Mouse (Mus musculus): ENCODE results near the gene Ccdc188. TPM values are rescaled to one million over a fixed set of nuclear protein-coding genes. Genes with fewer than 3 reads are reported as not detected.
A peak's percentile ranks its signal among the peaks of the same experiment; 100 is the strongest.

The Ccdc188 gene
- polyA plus RNA-seq, 1 experiment from 2014 or later, result not detected

GRCm38 (mm10) chr16:18236676-18237501 lies 19.2 kb downstream of the Ccdc188 start:
- Histone ChIP-seq H3K27ac (0 out of 2 replicates have a peak overlapping the region, but pooled peaks have one; percentile 89), H3K36me3 (peaks cover 38% of the 10 kb centered on the region), H3K27me3 (no peaks in the 10 kb centered on the region), H3K9me3 (no peaks in the 10 kb centered on the region), H3K4me1 (peaks cover 20% of the 10 kb centered on the region), H3K9ac (no peak overlapping the region), H3K4me3 (no peak overlapping the region), H3K4me2 (replicated peaks) (no peak overlapping the region)
- WGBS, result 78% methylated on average over 7 of the region's 7 CpGs
- ATAC-seq (ENCODE audit: insufficient number of reproducible peaks, insufficient read depth, low FRiP score, low TSS enrichment), result no peak

DNA sequence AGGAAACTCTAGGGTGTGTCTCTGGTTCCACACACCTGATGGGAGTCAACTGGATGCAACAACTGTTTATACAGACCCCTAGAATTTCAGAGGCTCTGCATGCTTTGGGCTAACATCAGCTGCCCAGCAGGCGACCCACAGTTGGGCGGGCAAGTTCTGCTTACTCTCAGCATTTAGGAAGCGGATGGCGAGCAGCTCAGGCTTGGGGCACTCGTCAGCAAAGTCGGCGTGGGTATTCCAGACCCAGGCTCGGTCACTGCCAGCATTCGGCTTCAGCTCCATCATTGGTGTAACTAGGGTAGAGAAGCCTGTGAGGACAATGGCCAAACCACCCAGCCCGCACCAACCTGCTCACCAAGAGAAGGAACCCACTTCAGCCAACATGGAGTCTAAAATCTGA lies 23.9 kb downstream of the Ccdc188 start:
- no peak overlapping the region for H3K4me3 ChIP-seq
- no peak overlapping the region for H3K27ac ChIP-seq
- H3K27me3 ChIP-seq, result no peaks in the 10 kb centered on the region
- H3K36me3 ChIP-seq, result peaks cover 85% of the 10 kb centered on the region
- ATAC-seq (ENCODE audit: insufficient number of reproducible peaks, insufficient read depth, low FRiP score, low TSS enrichment), result no peak
- no peak overlapping the region for H3K4me2 ChIP-seq (replicated peaks)
- WGBS, result 95% methylated on average over 10 of the region's 10 CpGs
- no peaks in the 10 kb centered on the region for H3K9me3 ChIP-seq
- peaks cover 4% of the 10 kb centered on the region; the same call in 1 of the 2 replicates for H3K4me1 ChIP-seq
- no peak overlapping the region for H3K9ac ChIP-seq

DNA sequence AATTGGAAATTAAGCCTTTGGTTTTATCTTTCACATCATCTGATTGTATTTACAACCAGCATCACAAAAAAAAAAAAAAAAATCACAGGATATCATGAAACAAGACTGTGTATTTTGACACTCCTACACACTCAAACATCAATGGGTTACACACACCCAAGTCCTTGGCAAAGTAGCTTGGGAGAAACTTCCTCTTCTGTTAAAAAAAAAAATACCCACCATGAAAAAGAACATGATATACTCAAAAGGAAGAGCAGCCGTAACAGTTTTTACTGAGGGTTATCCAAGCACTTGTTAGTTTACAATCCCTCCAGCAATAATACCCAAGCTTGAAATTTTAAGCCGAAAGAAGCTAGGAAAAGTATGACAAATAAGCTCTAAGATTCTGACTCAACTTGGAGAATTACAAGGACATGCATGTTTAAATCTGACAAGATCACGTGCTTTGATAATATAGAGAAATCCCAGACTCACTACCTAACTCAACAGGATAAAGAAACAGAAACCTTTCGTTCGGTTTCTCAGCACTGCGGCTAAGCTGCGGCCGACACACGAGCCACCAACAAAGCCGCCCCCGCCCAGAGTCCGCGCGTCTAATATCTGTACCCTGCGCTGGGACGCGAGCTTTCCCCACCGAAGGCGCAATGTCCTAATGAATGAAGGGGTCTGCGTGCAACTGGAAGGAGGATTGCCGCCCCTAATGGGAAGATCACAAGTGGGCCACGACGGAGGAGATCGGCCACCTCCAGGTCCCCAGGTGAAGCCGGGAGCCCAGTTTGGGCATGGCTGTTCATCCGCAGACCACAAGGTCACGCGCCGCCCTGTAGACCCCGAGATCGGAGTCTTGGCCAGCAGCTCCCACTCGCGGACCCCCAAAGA lies 30.1 kb downstream of the Ccdc188 start:
- Histone ChIP-seq H3K36me3 (peaks cover 67% of the 10 kb centered on the region), H3K4me2 (replicated peaks) (peak overlapping the region; percentile 77), H3K4me3 (peak overlapping the region; percentile 84), H3K4me1 (peaks cover 32% of the 10 kb centered on the region), H3K9ac (peak overlapping the region; percentile 86), H3K27ac (peak overlapping the region; percentile 92), H3K9me3 (no peaks in the 10 kb centered on the region), H3K27me3 (no peaks in the 10 kb centered on the region)
- no peak for ATAC-seq (ENCODE audit: insufficient number of reproducible peaks, insufficient read depth, low FRiP score, low TSS enrichment)
- WGBS, result under 1% methylated on average over 33 of the region's 33 CpGs

GRCm38 (mm10) chr16:18248433-18249363 lies 31.0 kb downstream of the Ccdc188 start, which contains the start of the genes Trmt2a and Ranbp1:
Gene Trmt2a, plus strand, starts transcription at chr16:18248679.
Gene Ranbp1, minus strand, starts transcription at chr16:18248732.
- peak within 1 kb of the TSS; percentile 92 for H3K27ac ChIP-seq
- peak within 1 kb of the TSS; percentile 86 for H3K9ac ChIP-seq
- no peaks in the 10 kb centered on the region for H3K27me3 ChIP-seq
- WGBS, result under 1% methylated on average over 102 of the region's 102 CpGs
- peaks cover 32% of the 10 kb centered on the region for H3K4me1 ChIP-seq
- H3K36me3 ChIP-seq, result peaks cover 67% of the 10 kb centered on the region
- no peaks in the 10 kb centered on the region for H3K9me3 ChIP-seq
- peak; percentile 95 for ATAC-seq (ENCODE audit: insufficient number of reproducible peaks, insufficient read depth, low FRiP score, low TSS enrichment)
- H3K4me2 ChIP-seq (replicated peaks), result peak within 1 kb of the TSS; percentile 77
- H3K4me3 ChIP-seq, result peak within 1 kb of the TSS; percentile 84

DNA sequence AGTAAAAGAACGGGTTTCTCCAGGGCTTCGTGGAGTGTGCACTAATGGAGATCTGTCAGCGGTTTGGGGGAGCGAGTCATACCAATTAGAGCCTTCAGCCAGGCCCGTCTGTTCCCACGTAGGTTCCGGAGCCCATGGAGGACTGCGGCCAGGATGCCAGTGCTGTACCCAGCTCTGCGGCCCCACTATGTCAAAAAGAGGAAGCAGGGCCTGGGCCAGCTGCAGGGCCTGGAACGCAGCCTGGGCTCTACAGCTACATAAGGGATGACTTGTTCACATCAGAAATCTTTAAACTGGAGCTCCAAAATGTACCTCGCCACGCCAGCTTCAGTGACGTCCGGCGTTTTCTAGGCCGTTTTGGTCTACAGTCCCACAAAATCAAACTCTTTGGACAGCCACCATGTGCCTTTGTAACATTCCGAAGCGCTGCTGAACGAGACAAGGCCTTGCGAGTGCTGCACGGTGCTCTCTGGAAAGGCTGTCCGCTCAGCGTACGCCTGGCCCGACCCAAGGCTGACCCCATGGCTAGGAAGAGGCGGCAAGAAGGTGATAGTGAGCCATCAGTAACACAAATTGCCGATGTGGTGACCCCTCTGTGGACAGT lies 31.8 kb downstream of the Ccdc188 start:
- Histone ChIP-seq H3K9ac (peak overlapping the region; percentile 86), H3K4me3 (peak overlapping the region; percentile 84), H3K27ac (peak overlapping the region; percentile 92), H3K4me1 (peaks cover 32% of the 10 kb centered on the region), H3K27me3 (no peaks in the 10 kb centered on the region), H3K4me2 (replicated peaks) (peak overlapping the region; percentile 77), H3K9me3 (no peaks in the 10 kb centered on the region), H3K36me3 (peaks cover 67% of the 10 kb centered on the region)
- ATAC-seq (ENCODE audit: insufficient number of reproducible peaks, insufficient read depth, low FRiP score, low TSS enrichment), result peak; percentile 3; the same call in 1 of the 2 replicates
- WGBS, result 9% methylated on average over 27 of the region's 27 CpGs

- WGBS, result 62% methylated on average over 4 of the region's 4 CpGs
- Histone ChIP-seq H3K9me3 (no peaks in the 10 kb centered on the region), H3K4me3 (peak overlapping the region; percentile 84), H3K4me2 (replicated peaks) (peak overlapping the region; percentile 77), H3K4me1 (peaks cover 32% of the 10 kb centered on the region), H3K27ac (no peak overlapping the region; the same call in 1 of the 2 replicates), H3K36me3 (peaks cover 67% of the 10 kb centered on the region), H3K27me3 (no peaks in the 10 kb centered on the region), H3K9ac (peak overlapping the region; percentile 86; the same call in 1 of the 2 replicates)
- no peak for ATAC-seq (ENCODE audit: insufficient number of reproducible peaks, insufficient read depth, low FRiP score, low TSS enrichment)
Measured at GRCm38 (mm10) chr16:18250231-18250630, 32.6 kb downstream of the Ccdc188 start.

GRCm38 (mm10) chr16:18250828-18251790 lies 33.4 kb downstream of the Ccdc188 start:
- Histone ChIP-seq H3K27ac (no peak overlapping the region), H3K36me3 (peaks cover 66% of the 10 kb centered on the region)
- no peak for ATAC-seq (ENCODE audit: insufficient number of reproducible peaks, insufficient read depth, low FRiP score, low TSS enrichment)

GRCm38 (mm10) chr16:18252736-18253135 lies 35.1 kb downstream of the Ccdc188 start:
- Histone ChIP-seq H3K27ac (no peak overlapping the region), H3K27me3 (no peaks in the 10 kb centered on the region), H3K4me1 (peaks cover 21% of the 10 kb centered on the region), H3K9ac (peak overlapping the region; percentile 2; the same call in 1 of the 2 replicates), H3K4me3 (no peak overlapping the region), H3K36me3 (peaks cover 71% of the 10 kb centered on the region), H3K4me2 (replicated peaks) (no peak overlapping the region), H3K9me3 (no peaks in the 10 kb centered on the region)
- no peak for ATAC-seq (ENCODE audit: insufficient number of reproducible peaks, insufficient read depth, low FRiP score, low TSS enrichment)
- 85% methylated on average over 6 of the region's 6 CpGs for WGBS

More at GRCm38 (mm10) chr16:18250828-18251790, 33.4 kb downstream of the Ccdc188 start:
- Histone ChIP-seq H3K4me2 (replicated peaks) (peak overlapping the region; percentile 77), H3K27me3 (no peaks in the 10 kb centered on the region), H3K9ac (peak overlapping the region; percentile 25; the same call in 1 of the 2 replicates), H3K4me1 (peaks cover 32% of the 10 kb centered on the region), H3K9me3 (no peaks in the 10 kb centered on the region), H3K4me3 (peak overlapping the region; percentile 84; the same call in 1 of the 2 replicates)
- WGBS, result 72% methylated on average over 10 of the region's 10 CpGs

GRCm38 (mm10) chr16:18253866-18254265 lies 36.2 kb downstream of the Ccdc188 start:
- WGBS, result 93% methylated on average over 1 of the region's 1 CpGs
- H3K27me3 ChIP-seq, result no peaks in the 10 kb centered on the region
- H3K27ac ChIP-seq, result no peak overlapping the region
- no peak overlapping the region for H3K9ac ChIP-seq
- no peak overlapping the region for H3K4me2 ChIP-seq (replicated peaks)
- ATAC-seq (ENCODE audit: insufficient number of reproducible peaks, insufficient read depth, low FRiP score, low TSS enrichment), result no peak
- peaks cover 21% of the 10 kb centered on the region for H3K4me1 ChIP-seq
- no peak overlapping the region for H3K4me3 ChIP-seq
- no peaks in the 10 kb centered on the region for H3K9me3 ChIP-seq
- peaks cover 80% of the 10 kb centered on the region for H3K36me3 ChIP-seq

Data from embryonic facial prominence, embryonic 12.5 days (tissue).